Mouse (Mus musculus): Measurements from ENCODE around the gene Foxm1. TPM values are rescaled to one million over a fixed set of nuclear protein-coding genes. Genes with fewer than 3 reads are reported as not detected.
A peak's percentile ranks its signal among the peaks of the same experiment; 100 is the strongest.

Foxm1 gene
- total and polyA plus RNA-seq, 3 experiments = 13.7 to 61.9 (median 31.1) TPM

DNA sequence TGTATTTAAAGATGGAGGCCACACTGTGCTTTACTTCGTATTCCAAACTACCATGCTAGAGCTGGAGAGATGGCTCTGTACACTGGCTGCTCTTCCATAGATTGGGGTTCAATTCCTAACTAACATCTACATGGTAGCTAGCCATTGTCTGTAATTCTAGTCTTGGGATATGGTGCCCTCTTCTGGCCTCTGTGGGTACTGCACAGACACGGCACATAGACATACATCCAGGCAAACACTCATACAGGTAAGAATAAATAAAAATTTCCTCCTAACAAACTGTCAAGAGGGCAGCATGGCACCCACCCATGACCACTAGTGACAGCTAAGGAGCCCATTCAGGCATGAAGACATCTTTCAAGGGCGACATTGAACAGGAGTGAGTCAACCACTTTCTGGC is 48.3 kb downstream of the Foxm1 start:
- Histone ChIP-seq H3K9me3 (replicated peaks; ENCODE audit: insufficient read depth, low read length) (no peaks in the 10 kb centered on the region), H3K27ac (ENCODE audit: control insufficient read depth, low read depth, low read length) (no peak overlapping the region), H3K9ac (ENCODE audit: control insufficient read depth, low read depth, low read length, poor library complexity, severe bottlenecking) (no peak overlapping the region), H3K4me1 (ENCODE audit: control insufficient read depth in 1 of 2, insufficient read depth in 2 of 2, low read length in 2 of 2) (no peaks in the 10 kb centered on the region), H3K36me3 (ENCODE audit: control insufficient read depth in 1 of 2, insufficient read depth in 2 of 2, low read length in 2 of 2) (no peaks in the 10 kb centered on the region), H3K27me3 (ENCODE audit: control insufficient read depth in 1 of 2, insufficient read depth in 2 of 2, low read length in 2 of 2) (no peaks in the 10 kb centered on the region), H3K79me2 (ENCODE audit: control insufficient read depth, insufficient read depth, low read length, poor library complexity) (no peaks in the 10 kb centered on the region), H3K4me3 (ENCODE audit: control insufficient read depth in 1 of 2, insufficient read depth in 1 of 2, low read depth in 2 of 2, low read length in 2 of 2) (no peak overlapping the region)
- peak; percentile 74 for DNase-seq (ENCODE audit: low read depth, low spot score)
- TF ChIP-seq RAD21 (IDR thresholded peaks at IDR 0.05; ENCODE audit: low read depth, low read length) (peak; percentile 82), SMC3 (IDR thresholded peaks at IDR 0.05; ENCODE audit: low read depth, low read length) (peak; percentile 69), NELFE (IDR thresholded peaks at IDR 0.05; ENCODE audit: low read depth, low read length) (no peak), ZC3H11A (IDR thresholded peaks at IDR 0.05; ENCODE audit: low read depth, low read length) (peak; percentile 68), CTCF (IDR thresholded peaks at IDR 0.05 in 2 of 3, conservative IDR thresholded peaks at IDR 0.05 in 1 of 3; ENCODE audit: control insufficient read depth in 1 of 3, insufficient read depth in 1 of 3, low read depth in 2 of 3, low read length in 3 of 3, poor library complexity in 1 of 3, severe bottlenecking in 1 of 3) (peak; percentile 80 to 95 (median 86)), SIN3A (IDR thresholded peaks at IDR 0.05; ENCODE audit: low read length) (no peak), NRF1 (IDR thresholded peaks at IDR 0.05; ENCODE audit: insufficient read depth, low read depth, low read length, poor library complexity, severe bottlenecking) (no peak)

DNA sequence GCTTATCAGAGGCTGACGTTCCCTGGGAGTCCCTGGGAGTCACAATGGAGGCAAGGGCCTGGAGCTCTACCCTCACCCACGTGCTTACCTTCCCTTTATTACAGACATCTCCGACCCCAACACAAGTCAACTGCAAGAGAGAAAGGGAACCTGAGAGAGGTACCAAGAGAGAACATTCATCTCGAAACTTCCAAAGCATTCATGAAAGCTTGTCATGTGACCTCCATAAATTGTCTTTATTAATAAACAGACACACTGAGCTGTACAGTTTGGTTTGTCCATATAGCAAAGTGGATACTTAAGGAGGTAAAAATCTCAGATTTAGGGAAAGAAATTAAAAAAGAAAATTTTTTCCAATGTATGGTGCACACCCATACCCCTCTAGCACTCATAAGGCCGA is 53.4 kb downstream of the Foxm1 start:
- H3K9ac ChIP-seq (ENCODE audit: control insufficient read depth, low read depth, low read length, poor library complexity, severe bottlenecking) = no peak overlapping the region
- H3K4me3 ChIP-seq (ENCODE audit: control insufficient read depth in 1 of 2, insufficient read depth in 1 of 2, low read depth in 2 of 2, low read length in 2 of 2) = no peak overlapping the region
- H3K9me3 ChIP-seq (replicated peaks; ENCODE audit: insufficient read depth, low read length) = no peaks in the 10 kb centered on the region
- TF ChIP-seq GABPA (IDR thresholded peaks at IDR 0.05; ENCODE audit: low read depth, low read length) = no peak
- no peak for TF ChIP-seq ZKSCAN1 (IDR thresholded peaks at IDR 0.05; ENCODE audit: low read depth, low read length)
- TF ChIP-seq JUND (IDR thresholded peaks at IDR 0.05; ENCODE audit: low read depth, low read length) = no peak
- TF ChIP-seq MEF2A (IDR thresholded peaks at IDR 0.05; ENCODE audit: extremely low read depth, insufficient replicate concordance, low read depth, low read length, poor library complexity, severe bottlenecking) = no peak
- TF ChIP-seq POLR2AphosphoS5 (IDR thresholded peaks at IDR 0.05; ENCODE audit: borderline replicate concordance, low read depth, low read length) = no peak
- no peak for TF ChIP-seq UBTF (IDR thresholded peaks at IDR 0.05; ENCODE audit: borderline replicate concordance, insufficient read depth, low read depth, low read length)
- TF ChIP-seq EP300 (IDR thresholded peaks at IDR 0.05; ENCODE audit: low read depth in 1 of 2, low read length in 2 of 2) = no peak
- no peak for TF ChIP-seq POLR2A (IDR thresholded peaks at IDR 0.05; ENCODE audit: control insufficient read depth in 1 of 2, insufficient read depth in 1 of 2, low read depth in 1 of 2, low read length in 2 of 2, poor library complexity in 1 of 2)
- TF ChIP-seq ZC3H11A (IDR thresholded peaks at IDR 0.05; ENCODE audit: low read depth, low read length) = no peak
- no peaks in the 10 kb centered on the region for H3K36me3 ChIP-seq (ENCODE audit: control insufficient read depth in 1 of 2, insufficient read depth in 2 of 2, low read length in 2 of 2)
- H3K79me2 ChIP-seq (ENCODE audit: control insufficient read depth, insufficient read depth, low read length, poor library complexity) = no peaks in the 10 kb centered on the region
- no peaks in the 10 kb centered on the region for H3K27me3 ChIP-seq (ENCODE audit: control insufficient read depth in 1 of 2, insufficient read depth in 2 of 2, low read length in 2 of 2)
- H3K27ac ChIP-seq (ENCODE audit: control insufficient read depth, low read depth, low read length) = no peak overlapping the region
- H3K4me1 ChIP-seq (ENCODE audit: control insufficient read depth in 1 of 2, insufficient read depth in 2 of 2, low read length in 2 of 2) = no peaks in the 10 kb centered on the region
- no peak for DNase-seq (ENCODE audit: low read depth, low spot score)
